Mouse (Mus musculus): Measurements from ENCODE around the gene Tgfbr3.

- TF ChIP-seq POLR2A (IDR thresholded peaks at IDR 0.05; ENCODE audit: insufficient read depth, low read depth, low read length) (no peak), CTCF (IDR thresholded peaks at IDR 0.05; ENCODE audit: insufficient read depth, low read depth, low read length) (no peak)
These were observed 133.3 kb downstream of the Tgfbr3 start for GRCm38 (mm10) chr5:107156096-107156495.

All from olfactory bulb, adult 2 months (tissue).